Mouse (Mus musculus): ENCODE data around the gene Slc22a29. TPM values are rescaled to one million over a fixed set of nuclear protein-coding genes. Genes with fewer than 3 reads are reported as not detected.
"Not testable (repeated sequence)": the region's sequence is repeated elsewhere in the genome, so short reads cannot be mapped to it uniquely, and the experiment has no call there.

Gene Slc22a29
- 0.31 TPM in 1 of 2 replicates, not detected in the other for polyA plus RNA-seq (2014; fragmentation: Nextera tagmentation; extraction: Ambion mirVana)

DNA sequence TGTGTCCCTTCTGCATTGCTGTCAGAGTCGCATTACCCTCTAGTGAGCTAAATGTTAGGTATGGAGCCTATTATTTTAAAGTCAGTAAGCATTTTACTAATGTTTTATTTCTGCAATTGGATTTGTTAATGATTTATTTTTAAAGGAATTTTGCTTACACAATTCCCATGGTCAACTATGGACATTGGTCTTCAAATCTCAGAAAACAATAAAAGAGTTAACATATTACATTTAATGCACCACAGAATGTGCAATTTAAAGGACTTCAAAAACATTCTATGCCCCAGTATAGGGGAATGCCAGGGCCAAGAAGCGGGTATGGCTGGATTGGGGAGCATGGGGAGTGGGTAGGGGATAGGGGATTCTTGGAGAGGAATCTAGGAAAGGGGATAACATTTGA lies at the start of gene Slc22a29:
Slc22a29 (minus strand) TSS at position 101 of the 400 bp plus-strand sequence.
- Histone ChIP-seq H3K4me1 (ENCODE audit: control insufficient read depth, insufficient read depth, low read length) (no peaks in the 10 kb centered on the region), H3K4me2 (ENCODE audit: low read depth, low read length) (no peak within 1 kb of the TSS), H3K9me3 (ENCODE audit: control insufficient read depth, low read length) (no peaks in the 10 kb centered on the region), H3K27me3 (replicated peaks; ENCODE audit: control insufficient read depth, insufficient read depth, low read length) (no peaks in the 10 kb centered on the region), H3K4me3 (ENCODE audit: low read depth, low read length) (no peak within 1 kb of the TSS), H3K36me3 (ENCODE audit: control insufficient read depth, insufficient read depth, low read length) (no peaks in the 10 kb centered on the region), H3K27ac (replicated peaks; ENCODE audit: low read depth, low read length) (no peak within 1 kb of the TSS), H3K9ac (ENCODE audit: low read depth, low read length) (no peak within 1 kb of the TSS)
- WGBS: 80% methylated on average over 2 of the region's 2 CpGs
- ATAC-seq (ENCODE audit: low read depth) (no peak), DNase-seq (ENCODE audit: low spot score) (no peak)

DNA sequence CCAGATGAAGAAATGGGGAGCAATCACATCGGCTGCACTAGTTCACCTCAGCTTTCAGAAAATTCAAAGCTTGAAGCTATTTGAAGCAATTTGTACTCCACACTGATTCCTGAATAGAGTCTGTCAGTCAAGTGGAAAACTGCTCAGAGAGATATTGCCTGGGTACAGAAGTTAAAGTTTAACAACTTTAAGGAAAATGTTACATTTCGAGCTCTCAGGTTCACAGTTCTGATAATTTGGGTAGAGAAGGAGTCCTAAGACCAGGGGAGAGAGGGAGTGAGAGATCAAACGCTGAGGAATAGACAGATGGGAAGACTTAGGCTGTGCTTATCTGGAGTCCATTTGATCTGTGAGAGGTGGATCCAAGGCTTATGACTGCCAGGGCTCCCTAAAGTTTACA lies 46.6 kb upstream of the Slc22a29 start:
- Histone ChIP-seq H3K27me3 (replicated peaks; ENCODE audit: control insufficient read depth, insufficient read depth, low read length) (no peaks in the 10 kb centered on the region), H3K9me3 (ENCODE audit: control insufficient read depth, low read length) (no peaks in the 10 kb centered on the region), H3K27ac (replicated peaks; ENCODE audit: low read depth, low read length) (no peak overlapping the region), H3K4me2 (ENCODE audit: low read depth, low read length) (no peak overlapping the region), H3K36me3 (ENCODE audit: control insufficient read depth, insufficient read depth, low read length) (no peaks in the 10 kb centered on the region), H3K4me1 (ENCODE audit: control insufficient read depth, insufficient read depth, low read length) (no peaks in the 10 kb centered on the region), H3K9ac (ENCODE audit: low read depth, low read length) (no peak overlapping the region), H3K4me3 (ENCODE audit: low read depth, low read length) (no peak overlapping the region)
- 78% methylated on average over 3 of the region's 3 CpGs for WGBS
- ATAC-seq (ENCODE audit: low read depth): no peak
- no peak for DNase-seq (ENCODE audit: low spot score)

DNA sequence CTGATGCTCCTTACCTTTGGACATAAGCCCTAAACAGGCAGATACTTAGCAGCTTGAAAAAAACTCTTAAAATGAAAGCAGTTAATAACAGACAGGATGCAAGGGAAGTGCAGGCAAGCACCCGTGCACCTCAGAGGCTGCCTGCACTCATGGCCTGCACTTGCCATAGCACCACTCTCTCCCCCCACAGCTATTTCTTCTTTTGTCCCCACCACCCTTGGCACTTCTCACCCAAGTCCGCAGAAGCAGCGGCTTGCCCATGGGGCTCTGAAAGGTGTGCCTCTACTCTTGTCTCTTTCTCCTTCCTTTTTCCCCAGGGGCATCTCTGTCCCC lies 34.0 kb upstream of the Slc22a29 start:
- Histone ChIP-seq H3K27ac (replicated peaks; ENCODE audit: low read depth, low read length) (no peak overlapping the region), H3K4me1 (ENCODE audit: control insufficient read depth, insufficient read depth, low read length) (no peaks in the 10 kb centered on the region), H3K27me3 (replicated peaks; ENCODE audit: control insufficient read depth, insufficient read depth, low read length) (no peaks in the 10 kb centered on the region), H3K9me3 (ENCODE audit: control insufficient read depth, low read length) (no peaks in the 10 kb centered on the region), H3K9ac (ENCODE audit: low read depth, low read length) (peak overlapping the region; percentile 68), H3K4me2 (ENCODE audit: low read depth, low read length) (peak overlapping the region; percentile 68), H3K4me3 (ENCODE audit: low read depth, low read length) (peak overlapping the region; percentile 58), H3K36me3 (ENCODE audit: control insufficient read depth, insufficient read depth, low read length) (no peaks in the 10 kb centered on the region)
- no peak for ATAC-seq (ENCODE audit: low read depth)
- DNase-seq (ENCODE audit: low spot score): no peak
- 39% methylated on average over 3 of the region's 3 CpGs for WGBS

GRCm38 (mm10) chr19:8251896-8252704 lies 33.4 kb upstream of the Slc22a29 start:
- Histone ChIP-seq H3K4me3 (ENCODE audit: low read depth, low read length) (peak overlapping the region; percentile 58), H3K9ac (ENCODE audit: low read depth, low read length) (peak overlapping the region; percentile 68), H3K27me3 (replicated peaks; ENCODE audit: control insufficient read depth, insufficient read depth, low read length) (no peaks in the 10 kb centered on the region), H3K9me3 (ENCODE audit: control insufficient read depth, low read length) (no peaks in the 10 kb centered on the region), H3K27ac (replicated peaks; ENCODE audit: low read depth, low read length) (peak overlapping the region; percentile 70), H3K36me3 (ENCODE audit: control insufficient read depth, insufficient read depth, low read length) (no peaks in the 10 kb centered on the region), H3K4me2 (ENCODE audit: low read depth, low read length) (peak overlapping the region; percentile 68), H3K4me1 (ENCODE audit: control insufficient read depth, insufficient read depth, low read length) (no peaks in the 10 kb centered on the region)
- peak; percentile 35 for DNase-seq (ENCODE audit: low spot score)
- 10% methylated on average over 34 of the region's 58 CpGs for WGBS
- peak; percentile 86 for ATAC-seq (ENCODE audit: low read depth)

GRCm38 (mm10) chr19:8228916-8229315 lies 10.2 kb upstream of the Slc22a29 start:
- DNase-seq (ENCODE audit: low spot score) (no peak), ATAC-seq (ENCODE audit: low read depth) (no peak)
- Histone ChIP-seq H3K9me3 (ENCODE audit: control insufficient read depth, low read length) (no peaks in the 10 kb centered on the region), H3K4me1 (ENCODE audit: control insufficient read depth, insufficient read depth, low read length) (no peaks in the 10 kb centered on the region), H3K4me2 (ENCODE audit: low read depth, low read length) (no peak overlapping the region), H3K27me3 (replicated peaks; ENCODE audit: control insufficient read depth, insufficient read depth, low read length) (no peaks in the 10 kb centered on the region), H3K9ac (ENCODE audit: low read depth, low read length) (no peak overlapping the region), H3K4me3 (ENCODE audit: low read depth, low read length) (no peak overlapping the region), H3K36me3 (ENCODE audit: control insufficient read depth, insufficient read depth, low read length) (no peaks in the 10 kb centered on the region), H3K27ac (replicated peaks; ENCODE audit: low read depth, low read length) (no peak overlapping the region)

DNA sequence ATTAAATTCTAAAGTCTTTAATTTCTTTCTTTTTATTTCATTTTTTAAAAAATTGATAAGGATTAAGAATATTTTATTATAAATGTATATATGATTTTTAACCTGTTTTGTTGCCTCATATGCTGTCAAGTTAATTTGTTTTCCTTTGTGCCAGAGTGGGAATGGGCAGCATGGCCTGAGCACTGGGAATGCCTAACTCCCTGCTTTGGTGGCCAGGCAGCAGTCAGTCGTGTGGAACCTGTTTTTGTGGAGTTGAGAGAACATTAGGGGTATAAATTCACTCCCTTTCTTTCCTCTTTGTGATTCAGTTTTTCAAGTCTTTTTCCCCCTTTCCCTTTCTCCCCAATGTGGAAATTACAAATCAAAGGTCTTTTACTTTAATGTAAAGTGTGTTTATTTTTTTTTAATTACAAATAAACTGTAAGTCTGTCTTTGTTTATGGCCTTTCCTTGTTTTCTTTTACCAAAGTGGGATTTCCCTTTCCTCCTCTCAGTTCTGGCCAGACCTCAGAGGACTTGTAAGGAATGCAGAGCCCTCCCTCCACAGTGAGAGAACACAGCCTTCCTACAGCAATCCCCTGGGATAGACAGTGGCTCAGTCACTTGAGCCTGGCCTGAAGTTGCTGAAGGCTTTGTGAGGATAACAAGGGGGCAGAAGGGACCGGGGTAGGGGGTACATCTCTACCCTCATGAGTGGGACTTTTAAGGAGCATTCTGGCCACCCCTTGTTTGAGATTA lies 69.7 kb downstream of the Slc22a29 start:
- Histone ChIP-seq H3K4me1 (ENCODE audit: control insufficient read depth, insufficient read depth, low read length) (no peaks in the 10 kb centered on the region), H3K27me3 (replicated peaks; ENCODE audit: control insufficient read depth, insufficient read depth, low read length) (no peaks in the 10 kb centered on the region), H3K4me3 (ENCODE audit: low read depth, low read length) (no peak overlapping the region), H3K9ac (ENCODE audit: low read depth, low read length) (no peak overlapping the region), H3K4me2 (ENCODE audit: low read depth, low read length) (no peak overlapping the region), H3K27ac (replicated peaks; ENCODE audit: low read depth, low read length) (no peak overlapping the region), H3K9me3 (ENCODE audit: control insufficient read depth, low read length) (0 out of 2 replicates have a peak, but pooled peaks cover 3% of the 10 kb centered on the region), H3K36me3 (ENCODE audit: control insufficient read depth, insufficient read depth, low read length) (no peaks in the 10 kb centered on the region)
- no peak for ATAC-seq (ENCODE audit: low read depth)
- WGBS: 54% methylated on average over 2 of the region's 2 CpGs
- no peak for DNase-seq (ENCODE audit: low spot score)

- DNase-seq (ENCODE audit: low spot score); ATAC-seq (ENCODE audit: low read depth); H3K27ac ChIP-seq (replicated peaks; ENCODE audit: low read depth, low read length); H3K4me3 ChIP-seq (ENCODE audit: low read depth, low read length); H3K4me1 ChIP-seq (ENCODE audit: control insufficient read depth, insufficient read depth, low read length); H3K9ac ChIP-seq (ENCODE audit: low read depth, low read length); H3K27me3 ChIP-seq (replicated peaks; ENCODE audit: control insufficient read depth, insufficient read depth, low read length); H3K4me2 ChIP-seq (ENCODE audit: low read depth, low read length); H3K36me3 ChIP-seq (ENCODE audit: control insufficient read depth, insufficient read depth, low read length); H3K9me3 ChIP-seq (ENCODE audit: control insufficient read depth, low read length): not testable (repeated sequence)
- 80% methylated on average over 2 of the region's 2 CpGs for WGBS
These were observed 76.0 kb downstream of the Slc22a29 start for GRCm38 (mm10) chr19:8142716-8143115.

GRCm38 (mm10) chr19:8134127-8134841 lies 84.4 kb downstream of the Slc22a29 start:
- not testable (repeated sequence) for DNase-seq (ENCODE audit: low spot score); H3K9me3 ChIP-seq (ENCODE audit: control insufficient read depth, low read length); H3K9ac ChIP-seq (ENCODE audit: low read depth, low read length); H3K27ac ChIP-seq (replicated peaks; ENCODE audit: low read depth, low read length); H3K4me1 ChIP-seq (ENCODE audit: control insufficient read depth, insufficient read depth, low read length); H3K4me2 ChIP-seq (ENCODE audit: low read depth, low read length); H3K4me3 ChIP-seq (ENCODE audit: low read depth, low read length); H3K27me3 ChIP-seq (replicated peaks; ENCODE audit: control insufficient read depth, insufficient read depth, low read length); ATAC-seq (ENCODE audit: low read depth); H3K36me3 ChIP-seq (ENCODE audit: control insufficient read depth, insufficient read depth, low read length)
- WGBS: 70% methylated on average over 14 of the region's 14 CpGs
